Mouse (Mus musculus): ENCODE results near the gene Tmem255b.
A peak's percentile ranks its signal among the peaks of the same experiment; 100 is the strongest.

Gene Tmem255b

GRCm38 (mm10) chr8:13434889-13435288 lies at the start of gene Tmem255b:
Gene Tmem255b, plus strand, starts transcription at chr8:13435189.
- no peak for DNase-seq

GRCm38 (mm10) chr8:13386366-13386765 lies 48.6 kb upstream of the Tmem255b start:
- DNase-seq: no peak

GRCm38 (mm10) chr8:13387728-13388127 lies 47.3 kb upstream of the Tmem255b start:
- DNase-seq: no peak

- DNase-seq: no peak
Observed at GRCm38 (mm10) chr8:13388744-13389143, 46.2 kb upstream of the Tmem255b start.

GRCm38 (mm10) chr8:13393869-13394268 lies 41.1 kb upstream of the Tmem255b start:
- no peak for DNase-seq

GRCm38 (mm10) chr8:13396725-13397124 lies 38.3 kb upstream of the Tmem255b start, which contains the start of gene Atp4b:
Gene Atp4b, minus strand, starts transcription at chr8:13396825.
- DNase-seq: no peak

GRCm38 (mm10) chr8:13403517-13403916 lies 31.5 kb upstream of the Tmem255b start:
- DNase-seq: no peak

- no peak for DNase-seq
Observed at GRCm38 (mm10) chr8:13404666-13405131, 30.3 kb upstream of the Tmem255b start, which contains the start of gene Grk1. Gene Grk1, plus strand, starts transcription at chr8:13405081.

- DNase-seq: no peak
Observed at GRCm38 (mm10) chr8:13406011-13406410, 29.0 kb upstream of the Tmem255b start.

- DNase-seq: peak; percentile 66
Observed at GRCm38 (mm10) chr8:13411597-13411996, 23.4 kb upstream of the Tmem255b start.

GRCm38 (mm10) chr8:13412891-13413558 lies 22.0 kb upstream of the Tmem255b start:
- peak; percentile 57 for DNase-seq

- DNase-seq: no peak
Observed at GRCm38 (mm10) chr8:13413823-13414390, 21.1 kb upstream of the Tmem255b start.

GRCm38 (mm10) chr8:13415879-13416278 lies 19.1 kb upstream of the Tmem255b start:
- DNase-seq: no peak

GRCm38 (mm10) chr8:13419111-13419639 lies 15.8 kb upstream of the Tmem255b start:
- DNase-seq: no peak

GRCm38 (mm10) chr8:13420970-13421369 lies 14.0 kb upstream of the Tmem255b start:
- DNase-seq: no peak

GRCm38 (mm10) chr8:13427351-13427750 lies 7.6 kb upstream of the Tmem255b start:
- DNase-seq: no peak

GRCm38 (mm10) chr8:13428156-13428555 lies 6.8 kb upstream of the Tmem255b start:
- no peak for DNase-seq

GRCm38 (mm10) chr8:13430412-13430811 lies 4.6 kb upstream of the Tmem255b start:
- no peak for DNase-seq

GRCm38 (mm10) chr8:13430866-13431265 lies 4.1 kb upstream of the Tmem255b start:
- DNase-seq: no peak

GRCm38 (mm10) chr8:13433130-13433529 lies 1.9 kb upstream of the Tmem255b start:
- DNase-seq: no peak

- DNase-seq: no peak
Observed at GRCm38 (mm10) chr8:13436052-13436451, 1.1 kb downstream of the Tmem255b start.

- DNase-seq: no peak
Observed at GRCm38 (mm10) chr8:13437531-13437930, 2.5 kb downstream of the Tmem255b start.

- DNase-seq: no peak
Observed at GRCm38 (mm10) chr8:13442152-13442551, 7.2 kb downstream of the Tmem255b start.

GRCm38 (mm10) chr8:13446456-13446855 lies 11.5 kb downstream of the Tmem255b start:
- DNase-seq: no peak

Data from cerebellum, adult 9-10 months (tissue).